Mouse (Mus musculus): ENCODE measurements around the gene Agap1.

Agap1 gene

DNA sequence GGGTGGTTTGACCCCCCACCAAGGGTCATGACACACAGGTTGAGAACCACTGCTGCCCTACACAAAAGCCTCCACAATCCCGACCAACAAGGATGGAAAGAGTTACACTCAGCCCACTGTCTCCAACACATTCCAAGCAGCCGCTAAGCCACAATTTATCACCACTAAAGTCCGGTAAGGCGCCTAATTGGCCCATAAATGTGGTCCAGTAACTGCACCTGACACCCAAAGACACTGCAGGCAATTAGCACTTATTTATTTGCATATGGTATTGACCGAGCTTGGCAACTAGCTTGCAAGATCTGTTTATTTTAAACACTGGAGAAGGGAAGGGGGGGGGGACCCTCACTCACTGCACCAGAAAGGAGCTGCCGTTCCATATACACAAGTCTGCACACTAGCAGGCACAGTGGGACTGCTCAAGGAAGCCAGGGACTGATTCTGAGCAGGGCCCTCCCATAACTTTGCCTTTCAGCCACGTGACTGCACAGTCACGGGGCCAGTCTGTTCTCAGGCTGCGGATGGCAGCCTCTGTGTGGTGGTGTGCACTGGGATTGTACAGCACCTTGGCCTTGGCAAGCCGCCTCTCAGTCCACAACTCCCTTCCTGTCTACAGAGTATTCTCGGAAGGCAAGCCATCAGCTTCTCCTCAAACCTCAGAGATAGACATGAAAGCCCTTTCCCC lies 445.3 kb downstream of the Agap1 start:
- 73% methylated on average over 11 of the region's 11 CpGs for WGBS

- 88% methylated on average over 4 of the region's 4 CpGs for WGBS
Measured at GRCm38 (mm10) chr1:89901381-89901780, 446.8 kb downstream of the Agap1 start.

GRCm38 (mm10) chr1:89902236-89902635 lies 447.6 kb downstream of the Agap1 start:
- 88% methylated on average over 2 of the region's 2 CpGs for WGBS

- WGBS, result 84% methylated on average over 1 of the region's 1 CpGs
Measured at GRCm38 (mm10) chr1:89902641-89903040, 448.0 kb downstream of the Agap1 start.

DNA sequence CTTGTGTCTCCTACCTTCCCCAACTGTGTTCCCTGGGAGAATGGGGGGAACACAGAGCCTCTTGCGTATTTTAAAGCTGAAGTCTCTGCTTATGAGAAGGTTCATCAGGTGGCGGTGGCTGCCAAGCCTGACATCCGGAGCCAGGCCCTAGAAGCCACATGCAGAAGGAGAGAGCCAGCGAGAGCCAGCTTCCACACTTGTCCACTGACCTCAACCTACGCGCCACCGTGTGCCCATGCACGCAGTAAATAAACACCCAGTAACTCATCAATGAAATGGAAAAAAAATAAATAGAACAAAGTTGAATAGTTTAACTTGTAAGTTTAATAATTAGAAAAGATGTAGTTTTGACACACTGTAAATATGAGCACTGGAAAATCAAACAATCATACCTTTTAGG lies 455.2 kb downstream of the Agap1 start:
- 95% methylated on average over 8 of the region's 8 CpGs for WGBS

- 53% methylated on average over 5 of the region's 5 CpGs for WGBS
Measured at GRCm38 (mm10) chr1:89912392-89912791, 457.8 kb downstream of the Agap1 start.

GRCm38 (mm10) chr1:89913611-89914010 lies 459.0 kb downstream of the Agap1 start:
- WGBS, result 84% methylated on average over 4 of the region's 4 CpGs

DNA sequence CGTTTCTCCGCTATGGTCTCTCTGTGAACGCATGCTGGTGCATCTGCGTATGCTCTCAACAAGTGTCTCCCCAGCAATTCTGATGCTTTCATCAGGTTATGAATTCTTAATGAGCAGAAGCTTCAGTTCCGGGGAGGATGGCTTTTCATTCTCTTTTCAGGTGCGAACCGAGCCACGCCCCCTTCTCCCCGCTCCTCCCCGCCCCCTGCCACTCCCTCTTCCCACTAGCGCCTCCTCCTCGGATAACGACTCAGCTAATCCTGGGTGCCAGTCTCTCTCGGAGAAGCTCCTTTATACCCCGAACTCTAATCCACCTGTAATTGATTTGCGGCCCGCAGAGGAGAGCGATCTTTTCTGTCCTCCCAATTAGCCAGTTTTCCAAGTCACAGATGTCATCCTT lies 463.5 kb downstream of the Agap1 start:
- 15% methylated on average over 18 of the region's 18 CpGs for WGBS

- 90% methylated on average over 6 of the region's 6 CpGs for WGBS
Measured at GRCm38 (mm10) chr1:89919206-89919605, 464.6 kb downstream of the Agap1 start.

DNA sequence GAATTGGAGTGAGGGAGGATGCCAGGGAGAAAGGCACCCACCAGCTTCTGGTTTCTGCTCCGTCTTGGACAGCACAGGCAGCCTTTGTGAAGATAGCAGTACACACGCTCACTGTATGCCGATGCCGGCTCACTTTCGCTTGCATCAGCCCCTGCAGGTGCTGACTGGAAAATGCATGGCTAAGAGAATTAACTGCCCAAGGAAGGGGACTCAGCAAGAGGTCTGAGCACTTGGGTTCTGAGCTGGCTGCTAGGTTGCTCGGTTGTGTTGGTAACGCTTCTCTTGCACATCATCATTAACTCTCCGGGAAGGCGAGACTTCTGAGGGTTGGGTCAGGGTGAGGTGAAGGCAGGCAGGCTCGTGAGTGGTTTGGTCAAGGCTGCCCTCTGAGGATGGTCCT lies 467.2 kb downstream of the Agap1 start:
- 3% methylated on average over 10 of the region's 10 CpGs for WGBS

DNA sequence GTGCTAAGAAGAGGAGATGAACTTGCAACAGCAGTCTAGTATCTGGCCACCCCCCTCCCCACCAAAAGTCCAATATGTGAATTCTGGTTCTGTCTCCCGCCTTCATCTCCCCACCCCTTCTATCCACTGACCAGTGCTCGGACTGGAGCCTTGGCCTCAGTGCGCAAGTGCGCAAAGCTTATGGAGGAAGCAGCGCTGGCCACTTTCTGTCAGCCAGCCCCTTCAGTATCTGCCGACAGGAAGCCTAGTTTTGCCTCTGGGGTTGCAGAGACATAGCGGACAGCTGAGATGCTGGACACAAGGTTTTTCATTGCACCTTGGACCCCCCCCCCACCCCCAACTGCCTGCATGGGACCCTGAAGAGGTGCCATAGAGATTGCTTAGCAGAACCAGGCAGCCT lies 467.7 kb downstream of the Agap1 start:
- WGBS, result 3% methylated on average over 7 of the region's 7 CpGs

DNA sequence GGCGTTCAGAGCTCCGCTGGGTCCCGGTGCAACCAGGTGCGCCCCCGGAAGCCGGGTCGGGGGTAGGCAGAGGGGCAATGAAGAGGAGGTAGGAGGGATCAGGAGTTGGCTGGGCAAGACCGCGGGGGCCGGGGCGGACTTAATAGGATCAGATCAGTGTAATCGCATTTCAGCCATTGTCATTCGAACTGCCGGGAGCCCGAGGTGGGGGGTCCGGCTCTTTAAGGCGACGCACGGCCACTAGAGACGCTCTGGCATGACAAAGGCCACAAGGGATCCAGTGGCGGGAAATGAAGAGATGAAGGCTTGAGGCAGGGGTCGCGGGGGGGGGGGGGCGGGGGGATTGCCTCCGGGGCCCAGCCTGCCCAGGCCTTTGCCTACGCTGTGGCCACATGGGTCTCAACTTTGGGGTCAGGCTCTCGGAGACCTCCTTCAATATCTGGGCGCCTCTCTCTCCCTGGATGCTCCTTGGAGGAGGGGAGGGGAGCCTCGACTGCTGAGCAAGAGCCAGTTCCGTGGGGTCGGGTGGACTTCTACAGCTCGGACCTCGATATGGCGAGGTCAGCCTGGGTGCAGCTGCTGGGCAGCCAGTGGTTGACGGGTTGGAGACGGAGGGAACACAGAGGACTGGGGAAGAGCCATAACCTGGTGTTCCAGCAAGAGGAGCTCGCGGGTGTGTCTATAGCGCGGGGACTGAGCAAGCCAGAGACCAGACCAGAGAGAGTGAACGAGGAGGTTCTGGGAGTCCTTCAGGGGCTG lies 468.5 kb downstream of the Agap1 start:
- 3% methylated on average over 41 of the region's 41 CpGs for WGBS

GRCm38 (mm10) chr1:89923642-89924020 lies 469.0 kb downstream of the Agap1 start:
- WGBS, result 9% methylated on average over 14 of the region's 14 CpGs

DNA sequence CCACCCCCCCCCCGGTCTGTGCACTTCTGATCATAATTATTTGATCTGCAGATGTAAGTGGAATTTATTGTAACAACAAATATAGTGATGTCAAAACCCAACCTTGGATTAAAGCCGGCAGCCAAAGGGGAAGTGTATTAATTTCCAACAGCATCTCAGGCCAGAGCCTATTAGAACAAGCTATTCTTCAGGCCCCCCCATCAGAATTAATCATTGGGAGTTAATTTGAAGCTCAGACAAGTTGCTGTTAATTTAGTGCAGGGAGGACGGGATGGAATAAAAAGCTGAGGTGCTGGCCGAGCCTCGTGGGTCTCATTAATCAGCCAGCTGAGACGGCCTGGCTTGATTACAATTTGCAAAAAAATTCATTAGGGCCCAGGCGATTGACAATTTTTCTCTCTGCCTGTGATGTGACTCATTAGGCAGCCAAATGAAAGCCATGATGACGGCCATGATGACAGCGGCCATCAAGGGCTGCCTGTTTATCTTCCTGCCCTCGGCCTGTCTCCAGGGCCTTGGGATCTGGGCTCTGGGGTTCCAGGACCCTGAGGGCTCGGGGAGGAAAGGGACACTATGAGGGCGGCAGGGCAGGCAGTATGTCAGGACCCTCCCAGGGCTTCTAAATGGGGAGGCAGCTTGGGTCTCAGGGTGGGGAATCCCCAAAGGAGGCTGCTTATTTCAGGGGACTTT lies 471.0 kb downstream of the Agap1 start:
- 51% methylated on average over 12 of the region's 12 CpGs for WGBS

GRCm38 (mm10) chr1:89926583-89927060 lies 472.0 kb downstream of the Agap1 start:
- WGBS, result 14% methylated on average over 9 of the region's 9 CpGs

DNA sequence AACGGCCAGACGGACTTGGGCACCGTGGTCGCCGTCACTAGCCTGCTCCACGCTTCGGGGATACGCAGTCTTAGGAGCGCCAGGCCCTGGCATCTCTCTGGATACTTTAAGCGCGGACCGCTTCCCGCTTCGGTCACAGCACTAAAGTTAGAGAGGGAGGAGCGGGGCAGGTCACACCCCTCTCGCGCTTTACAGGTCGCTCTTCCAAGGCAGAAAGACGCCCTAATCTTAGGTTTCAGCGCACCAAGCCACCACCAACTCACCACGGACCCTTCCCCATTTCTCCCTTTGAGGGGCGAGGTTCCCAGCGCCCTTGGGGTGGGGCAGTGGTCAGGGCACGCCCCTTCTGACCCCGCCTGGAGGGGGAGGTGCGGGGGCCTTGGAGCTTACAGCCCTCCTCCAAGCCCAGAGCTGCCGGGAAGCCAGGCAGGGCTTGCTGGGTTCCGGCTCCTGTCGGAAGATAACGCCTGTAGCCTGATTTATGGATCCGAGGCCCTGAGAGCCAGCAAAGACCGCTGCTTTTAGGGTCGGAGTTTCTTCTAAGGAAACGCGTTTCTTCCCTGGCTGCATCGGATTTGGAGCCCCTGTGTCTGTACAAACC lies 472.6 kb downstream of the Agap1 start:
- 4% methylated on average over 36 of the region's 36 CpGs for WGBS

DNA sequence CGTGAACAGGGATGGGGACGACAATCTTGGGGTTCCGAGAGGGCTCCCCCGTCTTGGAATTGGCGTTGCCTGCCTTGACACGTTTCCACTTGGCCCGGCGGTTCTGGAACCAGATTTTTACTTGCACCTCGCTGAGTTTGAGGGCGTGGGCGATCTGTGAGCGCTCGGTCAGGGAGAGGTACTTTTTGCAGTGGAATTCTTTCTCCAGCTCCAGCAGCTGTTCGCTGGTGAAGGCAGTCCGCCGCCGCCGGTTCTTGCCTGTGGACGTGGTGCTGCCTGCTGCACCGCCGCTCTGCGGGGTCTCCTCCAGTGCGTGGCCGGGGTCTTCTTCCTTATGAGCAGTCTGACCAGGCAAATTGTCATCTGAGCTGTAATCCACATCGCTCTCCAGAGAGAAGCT lies 474.1 kb downstream of the Agap1 start:
- 14% methylated on average over 25 of the region's 25 CpGs for WGBS

GRCm38 (mm10) chr1:89929181-89929580 lies 474.6 kb downstream of the Agap1 start:
- 14% methylated on average over 6 of the region's 6 CpGs for WGBS

DNA sequence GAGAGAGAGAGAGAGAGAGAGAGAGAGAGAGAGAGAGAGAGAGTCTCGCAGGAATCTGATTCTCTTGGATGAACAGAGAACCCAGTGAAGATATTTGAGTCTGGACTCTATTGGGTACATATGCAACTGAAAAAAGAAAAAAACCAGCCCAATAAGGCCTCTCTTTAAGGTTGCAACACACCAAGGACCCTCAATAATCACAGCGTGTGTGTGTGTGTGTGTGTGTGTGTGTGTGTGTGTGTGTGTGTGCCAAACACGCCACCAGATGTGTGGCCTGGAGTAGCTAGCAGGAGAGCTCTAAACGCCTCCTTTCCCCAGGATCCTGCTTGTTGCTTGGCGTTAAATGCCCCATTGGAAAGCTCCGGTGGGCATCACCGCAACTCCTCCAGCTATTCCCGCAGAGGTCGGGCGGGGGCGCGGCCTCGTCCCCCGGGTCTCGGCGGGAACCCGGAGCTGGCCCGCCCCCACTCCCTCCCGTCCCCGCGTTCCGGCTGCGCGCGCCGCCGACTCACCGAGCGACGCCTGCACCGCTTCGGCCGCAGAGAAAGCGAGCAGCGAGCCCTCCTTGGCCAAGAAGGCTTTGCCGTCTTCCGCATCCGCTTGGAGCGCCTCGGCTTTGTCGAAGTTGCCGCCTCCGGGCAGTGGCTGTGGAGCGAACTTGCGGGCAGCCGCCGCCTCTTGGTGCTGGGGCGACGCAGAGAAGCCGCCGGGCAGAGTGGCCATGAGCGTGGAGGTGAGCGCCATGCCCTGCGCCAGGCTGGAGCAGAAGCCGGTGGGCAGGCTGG lies 475.3 kb downstream of the Agap1 start:
- WGBS, result 1% methylated on average over 54 of the region's 55 CpGs

GRCm38 (mm10) chr1:89930551-89930950 lies 475.9 kb downstream of the Agap1 start:
- WGBS, result under 1% methylated on average over 45 of the region's 45 CpGs

DNA sequence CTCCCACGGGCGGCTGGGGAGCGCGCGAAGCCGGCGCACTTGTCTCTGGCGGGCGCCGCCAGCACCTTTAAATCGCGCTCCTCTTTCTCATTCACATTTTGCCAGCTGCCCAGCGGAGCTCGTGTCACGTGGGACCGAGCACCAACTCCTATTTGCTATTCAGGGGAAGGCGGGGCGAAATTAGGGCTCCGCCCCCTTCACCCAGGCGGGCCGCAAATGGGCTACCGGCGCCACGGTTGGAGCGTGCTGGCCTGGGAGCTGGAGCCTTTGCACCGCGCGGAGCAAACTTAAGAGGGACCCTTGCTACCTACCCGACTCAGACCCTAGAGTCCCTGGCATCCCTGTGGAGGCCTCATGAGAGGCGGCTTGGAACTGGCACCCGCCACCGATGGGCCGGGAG lies 476.5 kb downstream of the Agap1 start, which contains the start of gene Gbx2:
Gbx2 (minus strand) TSS at position 60 of the 400 bp plus-strand sequence.
- 2% methylated on average over 33 of the region's 33 CpGs for WGBS

All from cerebral cortex, adult 2 months (tissue).